Mouse (Mus musculus): ENCODE data around the gene Acot2. TPM values are rescaled to one million over a fixed set of nuclear protein-coding genes. Genes with fewer than 3 reads are reported as not detected.
A peak's percentile ranks its signal among the peaks of the same experiment; 100 is the strongest.
"Not testable (repeated sequence)": the region's sequence is repeated elsewhere in the genome, so short reads cannot be mapped to it uniquely, and the experiment has no call there.

The Acot2 gene
- polyA plus RNA-seq (2014; fragmentation: Nextera tagmentation; extraction: Ambion mirVana) = 12.2 and 12.7 TPM in 2 replicates

GRCm38 (mm10) chr12:83987583-83988441 lies at the start of gene Acot2:
Gene Acot2 (plus strand): TSS chr12:83987861.
- WGBS = under 1% methylated on average over 80 of the region's 80 CpGs
- DNase-seq (ENCODE audit: low spot score) = peak; percentile 82
- Histone ChIP-seq H3K36me3 (ENCODE audit: control insufficient read depth, insufficient read depth, low read length) (no peaks in the 10 kb centered on the region), H3K27ac (ENCODE audit: low read depth, low read length) (peak within 1 kb of the TSS; percentile 44; the same call in 1 of the 2 replicates), H3K9ac (ENCODE audit: low read length) (peak within 1 kb of the TSS; percentile 73), H3K4me3 (ENCODE audit: low read depth, low read length) (peak within 1 kb of the TSS; percentile 53), H3K9me3 (ENCODE audit: control insufficient read depth, low read length) (no peaks in the 10 kb centered on the region), H3K27me3 (ENCODE audit: control insufficient read depth, insufficient read depth, low read length) (no peaks in the 10 kb centered on the region), H3K4me1 (replicated peaks; ENCODE audit: control insufficient read depth, insufficient read depth, low read length) (0 out of 2 replicates have a peak, but pooled peaks cover 3% of the 10 kb centered on the region), H3K4me2 (ENCODE audit: low read depth, low read length, severe bottlenecking) (peak within 1 kb of the TSS; percentile 61)
- ATAC-seq (replicated peaks; ENCODE audit: low FRiP score) = peak; percentile 88

DNA sequence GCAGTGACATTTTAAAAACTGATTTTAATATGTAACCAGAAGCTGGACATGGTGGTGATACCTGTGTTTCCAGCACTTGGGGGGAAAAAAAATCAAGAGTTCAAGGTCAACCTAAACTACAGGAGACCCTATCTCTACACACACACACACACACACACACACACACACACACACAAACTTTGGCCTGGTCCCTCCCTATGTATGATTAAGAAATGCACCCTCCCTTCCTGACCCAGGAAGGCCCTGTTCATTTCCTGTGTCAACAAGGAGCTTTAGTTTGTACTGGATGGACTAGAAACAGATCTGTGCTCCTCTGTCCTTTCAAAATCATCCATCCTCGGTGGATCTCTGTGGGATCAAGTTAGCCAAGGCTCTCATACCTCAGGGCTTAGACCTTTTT lies 49.1 kb upstream of the Acot2 start:
- H3K4me1 ChIP-seq (replicated peaks; ENCODE audit: control insufficient read depth, insufficient read depth, low read length); H3K4me3 ChIP-seq (ENCODE audit: low read depth, low read length); H3K27ac ChIP-seq (ENCODE audit: low read depth, low read length); H3K9ac ChIP-seq (ENCODE audit: low read length); H3K27me3 ChIP-seq (ENCODE audit: control insufficient read depth, insufficient read depth, low read length); H3K4me2 ChIP-seq (ENCODE audit: low read depth, low read length, severe bottlenecking); H3K9me3 ChIP-seq (ENCODE audit: control insufficient read depth, low read length); H3K36me3 ChIP-seq (ENCODE audit: control insufficient read depth, insufficient read depth, low read length); DNase-seq (ENCODE audit: low spot score); ATAC-seq (replicated peaks; ENCODE audit: low FRiP score): not testable (repeated sequence)
- 43% methylated on average over 1 of the region's 1 CpGs for WGBS

DNA sequence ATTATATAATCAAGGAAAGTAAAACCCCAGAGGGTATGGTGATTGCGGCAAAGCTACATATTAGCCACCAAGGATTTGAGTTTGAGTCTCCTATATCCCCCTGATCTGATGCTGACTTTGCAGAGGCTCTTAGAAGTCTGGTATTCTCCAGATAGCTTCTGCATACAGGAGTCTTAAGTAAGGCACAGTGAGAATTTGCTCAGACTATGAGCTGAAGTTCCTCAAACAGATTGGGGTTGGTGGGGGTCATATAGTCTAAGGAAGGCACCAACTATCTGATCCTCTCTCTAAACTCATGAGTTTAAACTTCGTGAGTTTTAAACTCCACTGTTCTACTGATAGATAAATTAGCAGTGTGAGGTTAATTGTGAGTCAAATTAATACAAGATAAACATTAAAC lies 48.3 kb upstream of the Acot2 start:
- ATAC-seq (replicated peaks; ENCODE audit: low FRiP score) = no peak
- no peak overlapping the region for H3K4me2 ChIP-seq (ENCODE audit: low read depth, low read length, severe bottlenecking)
- no peaks in the 10 kb centered on the region for H3K4me1 ChIP-seq (replicated peaks; ENCODE audit: control insufficient read depth, insufficient read depth, low read length)
- WGBS = 71% methylated on average over 2 of the region's 2 CpGs
- no peaks in the 10 kb centered on the region for H3K27me3 ChIP-seq (ENCODE audit: control insufficient read depth, insufficient read depth, low read length)
- H3K9me3 ChIP-seq (ENCODE audit: control insufficient read depth, low read length) = no peaks in the 10 kb centered on the region; the same call in 1 of the 2 replicates
- no peak for DNase-seq (ENCODE audit: low spot score)
- no peaks in the 10 kb centered on the region for H3K36me3 ChIP-seq (ENCODE audit: control insufficient read depth, insufficient read depth, low read length)
- H3K27ac ChIP-seq (ENCODE audit: low read depth, low read length) = no peak overlapping the region
- no peak overlapping the region for H3K9ac ChIP-seq (ENCODE audit: low read length)
- no peak overlapping the region for H3K4me3 ChIP-seq (ENCODE audit: low read depth, low read length)

DNA sequence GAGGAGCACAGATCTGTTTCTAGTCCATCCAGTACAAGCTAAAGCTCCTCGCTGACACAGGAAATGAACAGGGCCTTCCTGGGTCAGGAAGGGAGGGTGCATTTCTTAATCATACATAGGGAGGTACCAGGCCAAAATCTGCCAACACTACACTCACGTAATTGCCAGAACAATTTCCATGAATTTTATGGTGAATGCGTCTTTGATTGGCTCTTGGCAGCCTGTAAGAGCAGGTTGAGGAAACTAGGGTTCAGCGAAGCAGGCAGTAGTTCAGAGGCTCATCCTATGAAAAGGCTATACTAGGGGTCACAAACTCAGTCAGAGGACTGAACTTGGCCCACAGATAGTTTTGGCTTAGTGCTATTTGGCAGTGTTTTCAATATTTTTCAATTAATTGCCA lies 47.6 kb upstream of the Acot2 start:
- no peak overlapping the region for H3K27ac ChIP-seq (ENCODE audit: low read depth, low read length)

GRCm38 (mm10) chr12:83941938-83942337 lies 45.7 kb upstream of the Acot2 start:
- DNase-seq (ENCODE audit: low spot score) (no peak), ATAC-seq (replicated peaks; ENCODE audit: low FRiP score) (no peak)
- Histone ChIP-seq H3K27ac (ENCODE audit: low read depth, low read length) (no peak overlapping the region), H3K4me3 (ENCODE audit: low read depth, low read length) (no peak overlapping the region), H3K4me1 (replicated peaks; ENCODE audit: control insufficient read depth, insufficient read depth, low read length) (no peaks in the 10 kb centered on the region), H3K36me3 (ENCODE audit: control insufficient read depth, insufficient read depth, low read length) (no peaks in the 10 kb centered on the region), H3K9me3 (ENCODE audit: control insufficient read depth, low read length) (no peaks in the 10 kb centered on the region), H3K27me3 (ENCODE audit: control insufficient read depth, insufficient read depth, low read length) (no peaks in the 10 kb centered on the region), H3K9ac (ENCODE audit: low read length) (no peak overlapping the region), H3K4me2 (ENCODE audit: low read depth, low read length, severe bottlenecking) (no peak overlapping the region)
- WGBS = 79% methylated on average over 3 of the region's 3 CpGs

More for the DNA sequence above, 47.6 kb upstream of the Acot2 start:
- no peaks in the 10 kb centered on the region for H3K4me1 ChIP-seq (replicated peaks; ENCODE audit: control insufficient read depth, insufficient read depth, low read length)
- WGBS = 60% methylated on average over 4 of the region's 4 CpGs
- H3K9me3 ChIP-seq (ENCODE audit: control insufficient read depth, low read length) = no peaks in the 10 kb centered on the region
- no peak overlapping the region for H3K4me2 ChIP-seq (ENCODE audit: low read depth, low read length, severe bottlenecking)
- H3K27me3 ChIP-seq (ENCODE audit: control insufficient read depth, insufficient read depth, low read length) = no peaks in the 10 kb centered on the region
- DNase-seq (ENCODE audit: low spot score) = no peak
- no peak overlapping the region for H3K4me3 ChIP-seq (ENCODE audit: low read depth, low read length)
- no peaks in the 10 kb centered on the region for H3K36me3 ChIP-seq (ENCODE audit: control insufficient read depth, insufficient read depth, low read length)
- no peak overlapping the region for H3K9ac ChIP-seq (ENCODE audit: low read length)
- no peak for ATAC-seq (replicated peaks; ENCODE audit: low FRiP score)

- no peak overlapping the region for H3K9ac ChIP-seq (ENCODE audit: low read length)
- 90% methylated on average over 8 of the region's 8 CpGs for WGBS
- no peaks in the 10 kb centered on the region for H3K9me3 ChIP-seq (ENCODE audit: control insufficient read depth, low read length)
- ATAC-seq (replicated peaks; ENCODE audit: low FRiP score) (no peak), DNase-seq (ENCODE audit: low spot score) (no peak)
- no peak overlapping the region for H3K4me3 ChIP-seq (ENCODE audit: low read depth, low read length)
- H3K27me3 ChIP-seq (ENCODE audit: control insufficient read depth, insufficient read depth, low read length) = no peaks in the 10 kb centered on the region
- no peak overlapping the region for H3K27ac ChIP-seq (ENCODE audit: low read depth, low read length)
- peaks cover 3% of the 10 kb centered on the region for H3K4me1 ChIP-seq (replicated peaks; ENCODE audit: control insufficient read depth, insufficient read depth, low read length)
- H3K36me3 ChIP-seq (ENCODE audit: control insufficient read depth, insufficient read depth, low read length) = no peaks in the 10 kb centered on the region
- no peak overlapping the region for H3K4me2 ChIP-seq (ENCODE audit: low read depth, low read length, severe bottlenecking)
Measured at GRCm38 (mm10) chr12:83947260-83947811, 40.3 kb upstream of the Acot2 start.

GRCm38 (mm10) chr12:83949043-83949442 lies 38.6 kb upstream of the Acot2 start:
- Histone ChIP-seq H3K27ac (ENCODE audit: low read depth, low read length) (no peak overlapping the region), H3K9ac (ENCODE audit: low read length) (no peak overlapping the region), H3K9me3 (ENCODE audit: control insufficient read depth, low read length) (no peaks in the 10 kb centered on the region), H3K27me3 (ENCODE audit: control insufficient read depth, insufficient read depth, low read length) (no peaks in the 10 kb centered on the region), H3K4me1 (replicated peaks; ENCODE audit: control insufficient read depth, insufficient read depth, low read length) (peaks cover 7% of the 10 kb centered on the region), H3K4me3 (ENCODE audit: low read depth, low read length) (no peak overlapping the region), H3K36me3 (ENCODE audit: control insufficient read depth, insufficient read depth, low read length) (peaks cover 3% of the 10 kb centered on the region; the same call in 1 of the 2 replicates), H3K4me2 (ENCODE audit: low read depth, low read length, severe bottlenecking) (no peak overlapping the region)
- DNase-seq (ENCODE audit: low spot score) (no peak), ATAC-seq (replicated peaks; ENCODE audit: low FRiP score) (no peak)
- 83% methylated on average over 4 of the region's 4 CpGs for WGBS

DNA sequence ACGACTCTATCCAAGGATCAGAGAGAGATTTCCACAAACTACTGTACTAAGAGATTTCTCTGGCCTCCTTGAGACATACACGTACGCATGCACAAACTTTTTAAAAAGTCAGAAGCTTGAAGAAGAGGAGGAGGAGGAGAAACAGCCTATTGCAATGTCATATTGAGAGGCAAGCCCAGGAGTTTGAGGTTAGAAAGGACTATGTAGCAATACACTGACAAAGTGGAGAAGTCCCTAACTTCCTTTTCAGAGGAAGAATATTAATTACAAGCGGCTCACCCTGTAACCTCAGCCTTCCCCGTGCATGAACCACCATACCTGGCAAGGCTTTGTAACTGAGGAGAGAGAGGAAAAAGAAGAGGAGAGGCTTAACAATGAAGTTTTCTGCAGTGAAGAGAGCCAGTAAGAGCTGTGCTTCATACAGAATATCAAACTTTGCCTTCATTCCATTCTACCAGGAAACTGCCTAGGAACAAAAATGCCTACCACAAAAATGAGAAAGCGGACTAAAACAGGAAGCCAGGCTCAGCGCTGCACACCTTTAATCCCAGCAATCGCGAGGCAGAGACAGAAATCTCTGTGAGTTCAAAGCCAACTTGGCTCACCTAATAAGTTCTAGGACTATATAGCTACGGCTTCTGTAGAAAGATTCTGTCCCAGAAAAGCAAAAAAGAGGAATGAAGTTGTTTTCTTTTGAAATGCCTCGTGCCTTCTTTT lies 37.7 kb upstream of the Acot2 start:
- WGBS = 31% methylated on average over 11 of the region's 11 CpGs
- DNase-seq (ENCODE audit: low spot score) (no peak), ATAC-seq (replicated peaks; ENCODE audit: low FRiP score) (0 out of 2 replicates have a peak, but pooled peaks have one; percentile 7)
- Histone ChIP-seq H3K36me3 (ENCODE audit: control insufficient read depth, insufficient read depth, low read length) (peaks cover 3% of the 10 kb centered on the region; the same call in 1 of the 2 replicates), H3K9ac (ENCODE audit: low read length) (peak overlapping the region; percentile 86; the same call in 1 of the 2 replicates), H3K4me2 (ENCODE audit: low read depth, low read length, severe bottlenecking) (peak overlapping the region; percentile 87), H3K27me3 (ENCODE audit: control insufficient read depth, insufficient read depth, low read length) (no peaks in the 10 kb centered on the region), H3K27ac (ENCODE audit: low read depth, low read length) (no peak overlapping the region), H3K4me3 (ENCODE audit: low read depth, low read length) (peak overlapping the region; percentile 82), H3K9me3 (ENCODE audit: control insufficient read depth, low read length) (no peaks in the 10 kb centered on the region), H3K4me1 (replicated peaks; ENCODE audit: control insufficient read depth, insufficient read depth, low read length) (peaks cover 7% of the 10 kb centered on the region)

Measured in forebrain, embryonic 11.5 days (tissue).